Mouse (Mus musculus) embryonic facial prominence, embryonic 12.5 days (tissue): ENCODE measurements around the gene Klhl29. TPM values are rescaled to one million over a fixed set of nuclear protein-coding genes. Genes with fewer than 3 reads are reported as not detected.
A peak's percentile ranks its signal among the peaks of the same experiment; 100 is the strongest.

Experiments
- ATAC-seq: fragments of 200-750 bp; cut with Nextera tagmentation; 2 replicates; pipeline ENCODE4 v1.8.0; 2017; ENCODE audit not compliant: insufficient number of reproducible peaks, insufficient read depth, low FRiP score, low TSS enrichment
- H3K27ac ChIP-seq: fragments of 300-500 bp; sonication (generic); 2 replicates; pipeline ENCODE4 v1.5.1; 2016; ENCODE audit warnings: mild to moderate bottlenecking
- H3K27me3 ChIP-seq: fragments of 300-500 bp; sonication (generic); 2 replicates; pipeline ENCODE4 v1.6.1; 2016; ENCODE audit warnings: mild to moderate bottlenecking, moderate library complexity
- H3K36me3 ChIP-seq: fragments of 300-500 bp; sonication (generic); 2 replicates; pipeline ENCODE4 v1.6.1; 2016; ENCODE audit warnings: mild to moderate bottlenecking
- H3K4me1 ChIP-seq: fragments of 300-500 bp; sonication (generic); 2 replicates; pipeline ENCODE4 v1.6.1; 2016
- H3K4me2 ChIP-seq: fragments of 300-500 bp; sonication (generic); replicated peaks from 2 replicates; pipeline ENCODE4 v1.6.1; 2016; ENCODE audit warnings: mild to moderate bottlenecking, moderate library complexity
- H3K4me3 ChIP-seq: fragments of 300-500 bp; sonication (generic); 2 replicates; pipeline ENCODE4 v1.5.1; 2016; ENCODE audit warnings: mild to moderate bottlenecking
- H3K9ac ChIP-seq: fragments of 300-500 bp; sonication (generic); 2 replicates; pipeline ENCODE4 v1.6.1; 2016; ENCODE audit warnings: mild to moderate bottlenecking, moderate library complexity
- H3K9me3 ChIP-seq: fragments of 300-500 bp; sonication (generic); 2 replicates; pipeline ENCODE4 v1.6.1; 2016; ENCODE audit warnings: mild to moderate bottlenecking, moderate library complexity
- WGBS: fragments of 180-500 bp; shearing (Covaris S2); methylation state at CpG from one replicate; pipeline ENCODE4 v1.1.7; 2016; 5-methylcytosine and 5-hydroxymethylcytosine counted together
- polyA plus RNA-seq: library from polyadenylated mRNA; unstranded; fragments of >200 nt; fragmentation: Nextera tagmentation; extraction: Ambion mirVana; gene quantifications from 2 replicates; pipeline ENCODE4 v1.2.1, GENCODE M21; 2016

The Klhl29 gene
- polyA plus RNA-seq, 1 experiment from 2014 or later, result 2.6 TPM

- 49% methylated on average over 6 of the region's 6 CpGs for WGBS
- peaks cover 23% of the 10 kb centered on the region for H3K4me1 ChIP-seq
- ATAC-seq, result no peak
- H3K4me3 ChIP-seq, result no peak overlapping the region
- H3K27ac ChIP-seq, result no peak overlapping the region
- H3K9me3 ChIP-seq, result no peaks in the 10 kb centered on the region
- H3K36me3 ChIP-seq, result no peaks in the 10 kb centered on the region
- H3K4me2 ChIP-seq, result no peak overlapping the region
- H3K27me3 ChIP-seq, result no peaks in the 10 kb centered on the region
- H3K9ac ChIP-seq, result no peak overlapping the region
Measured at GRCm38 (mm10) chr12:5247505-5247904, 128.0 kb downstream of the Klhl29 start.

- Histone ChIP-seq H3K9ac (no peak overlapping the region), H3K27me3 (no peaks in the 10 kb centered on the region), H3K36me3 (no peaks in the 10 kb centered on the region), H3K9me3 (no peaks in the 10 kb centered on the region), H3K4me1 (peaks cover 23% of the 10 kb centered on the region), H3K27ac (no peak overlapping the region), H3K4me2 (no peak overlapping the region), H3K4me3 (no peak overlapping the region)
- no peak for ATAC-seq
- WGBS, result 84% methylated on average over 15 of the region's 15 CpGs
Measured at GRCm38 (mm10) chr12:5246721-5247341, 128.7 kb downstream of the Klhl29 start.

DNA sequence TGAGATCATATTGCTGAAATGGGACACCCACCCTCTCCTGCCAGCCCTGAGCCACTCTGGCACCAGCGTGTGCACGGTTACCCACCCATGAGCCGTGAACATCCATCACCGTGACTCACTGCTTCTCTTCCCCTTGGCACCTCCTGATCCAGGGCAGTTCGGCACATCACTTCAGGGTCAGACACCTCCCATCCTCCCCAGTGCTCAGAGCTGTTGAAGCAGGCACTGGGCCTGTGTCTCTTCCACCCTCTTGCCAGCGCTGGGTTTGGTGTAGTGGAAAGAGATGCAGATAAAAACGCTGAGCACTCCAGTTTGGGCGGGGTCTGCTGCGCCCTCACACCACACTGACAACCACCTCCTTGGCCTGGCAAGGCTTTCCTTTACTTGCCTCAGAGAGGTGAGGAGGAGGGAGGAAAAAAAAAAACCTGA, 129.3 kb downstream of the Klhl29 start:
- no peaks in the 10 kb centered on the region for H3K27me3 ChIP-seq
- WGBS, result 79% methylated on average over 9 of the region's 9 CpGs
- no peaks in the 10 kb centered on the region for H3K36me3 ChIP-seq
- no peak for ATAC-seq
- H3K9me3 ChIP-seq, result no peaks in the 10 kb centered on the region
- no peak overlapping the region for H3K4me3 ChIP-seq
- H3K27ac ChIP-seq, result no peak overlapping the region
- H3K4me2 ChIP-seq, result no peak overlapping the region
- H3K9ac ChIP-seq, result no peak overlapping the region
- H3K4me1 ChIP-seq, result peaks cover 23% of the 10 kb centered on the region

GRCm38 (mm10) chr12:5245207-5245597, 130.3 kb downstream of the Klhl29 start:
- Histone ChIP-seq H3K27ac (no peak overlapping the region), H3K4me1 (peaks cover 23% of the 10 kb centered on the region)
- ATAC-seq, result no peak

DNA sequence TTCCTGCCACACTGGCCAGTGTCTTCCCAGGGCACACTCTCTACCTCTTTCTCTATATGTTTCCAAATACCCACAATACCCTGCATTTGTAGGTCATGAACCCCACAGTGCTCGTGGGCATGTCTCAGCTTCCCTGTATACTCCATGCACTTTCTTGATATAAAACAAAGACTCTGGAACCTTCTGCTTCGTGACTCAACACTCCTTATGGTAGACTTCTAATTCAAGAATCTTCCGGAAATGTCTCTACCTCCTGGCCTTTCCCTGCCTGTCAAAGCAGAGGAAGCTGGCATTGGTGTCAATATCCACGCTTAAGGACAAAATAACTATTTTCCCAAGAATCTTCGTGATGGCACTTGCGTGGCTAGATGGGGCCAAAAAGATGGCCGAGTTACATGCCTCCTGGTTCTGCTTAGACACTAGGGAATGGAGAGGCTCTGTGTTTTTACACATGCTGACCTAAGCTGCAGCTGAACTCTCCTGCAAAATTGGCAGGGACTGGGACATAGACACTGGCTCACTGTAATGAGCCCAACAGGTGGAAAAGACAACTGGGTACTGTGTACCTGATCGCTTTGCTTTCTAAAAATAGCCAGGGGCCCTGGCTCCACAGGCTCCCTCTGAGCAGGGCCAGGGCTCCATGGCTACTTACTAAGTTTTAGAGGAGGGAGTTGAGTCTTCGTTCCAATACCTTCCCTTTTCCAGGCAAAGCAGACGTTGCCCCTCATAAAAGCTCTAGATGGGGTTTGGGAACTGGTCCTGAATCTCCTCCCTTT, 130.9 kb downstream of the Klhl29 start:
- no peaks in the 10 kb centered on the region for H3K36me3 ChIP-seq
- H3K9ac ChIP-seq, result no peak overlapping the region
- 87% methylated on average over 10 of the region's 10 CpGs for whole genome bisulfite sequencing
- H3K4me1 ChIP-seq, result peaks cover 21% of the 10 kb centered on the region
- H3K4me3 ChIP-seq, result no peak overlapping the region
- no peak for ATAC-seq
- H3K9me3 ChIP-seq, result no peaks in the 10 kb centered on the region
- H3K27ac ChIP-seq, result no peak overlapping the region
- H3K4me2 ChIP-seq, result no peak overlapping the region
- no peaks in the 10 kb centered on the region for H3K27me3 ChIP-seq

More at GRCm38 (mm10) chr12:5245207-5245597, 130.3 kb downstream of the Klhl29 start:
- Histone ChIP-seq H3K4me3 (no peak overlapping the region), H3K4me2 (no peak overlapping the region), H3K36me3 (no peaks in the 10 kb centered on the region), H3K9me3 (no peaks in the 10 kb centered on the region), H3K9ac (no peak overlapping the region; the same call in 1 of the 2 replicates), H3K27me3 (no peaks in the 10 kb centered on the region)
- 59% methylated on average over 4 of the region's 4 CpGs for WGBS

DNA sequence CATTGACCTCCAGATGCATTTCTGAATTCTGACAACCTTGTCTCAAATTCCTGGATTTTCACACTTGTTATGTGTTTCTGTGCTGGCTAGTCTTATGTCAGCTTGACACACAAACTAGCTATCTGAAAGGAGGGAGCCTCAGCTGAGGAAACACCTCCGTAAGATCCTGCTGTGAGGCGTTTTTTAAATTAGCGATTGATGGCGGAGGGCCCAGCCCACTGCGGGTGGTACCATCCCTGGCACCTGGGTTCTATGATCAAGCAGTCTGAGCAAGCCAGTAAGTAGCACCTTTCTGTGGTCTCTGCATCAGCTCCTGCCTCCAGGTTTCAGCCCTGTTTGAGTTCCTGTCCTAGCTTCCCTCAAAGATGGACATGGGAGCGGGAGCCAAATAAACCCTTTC, 131.6 kb downstream of the Klhl29 start:
- Histone ChIP-seq H3K27ac (no peak overlapping the region), H3K9me3 (no peaks in the 10 kb centered on the region), H3K4me1 (peaks cover 27% of the 10 kb centered on the region), H3K27me3 (no peaks in the 10 kb centered on the region), H3K4me3 (no peak overlapping the region), H3K4me2 (no peak overlapping the region), H3K9ac (no peak overlapping the region), H3K36me3 (no peaks in the 10 kb centered on the region)
- WGBS, result 80% methylated on average over 6 of the region's 6 CpGs
- no peak for ATAC-seq

- WGBS, result 53% methylated on average over 4 of the region's 4 CpGs
- Histone ChIP-seq H3K36me3 (no peaks in the 10 kb centered on the region), H3K9ac (no peak overlapping the region), H3K27me3 (no peaks in the 10 kb centered on the region), H3K9me3 (no peaks in the 10 kb centered on the region), H3K4me2 (no peak overlapping the region), H3K4me3 (no peak overlapping the region), H3K4me1 (peaks cover 31% of the 10 kb centered on the region), H3K27ac (no peak overlapping the region)
- no peak for ATAC-seq
Measured at GRCm38 (mm10) chr12:5243449-5243848, 132.0 kb downstream of the Klhl29 start.

DNA sequence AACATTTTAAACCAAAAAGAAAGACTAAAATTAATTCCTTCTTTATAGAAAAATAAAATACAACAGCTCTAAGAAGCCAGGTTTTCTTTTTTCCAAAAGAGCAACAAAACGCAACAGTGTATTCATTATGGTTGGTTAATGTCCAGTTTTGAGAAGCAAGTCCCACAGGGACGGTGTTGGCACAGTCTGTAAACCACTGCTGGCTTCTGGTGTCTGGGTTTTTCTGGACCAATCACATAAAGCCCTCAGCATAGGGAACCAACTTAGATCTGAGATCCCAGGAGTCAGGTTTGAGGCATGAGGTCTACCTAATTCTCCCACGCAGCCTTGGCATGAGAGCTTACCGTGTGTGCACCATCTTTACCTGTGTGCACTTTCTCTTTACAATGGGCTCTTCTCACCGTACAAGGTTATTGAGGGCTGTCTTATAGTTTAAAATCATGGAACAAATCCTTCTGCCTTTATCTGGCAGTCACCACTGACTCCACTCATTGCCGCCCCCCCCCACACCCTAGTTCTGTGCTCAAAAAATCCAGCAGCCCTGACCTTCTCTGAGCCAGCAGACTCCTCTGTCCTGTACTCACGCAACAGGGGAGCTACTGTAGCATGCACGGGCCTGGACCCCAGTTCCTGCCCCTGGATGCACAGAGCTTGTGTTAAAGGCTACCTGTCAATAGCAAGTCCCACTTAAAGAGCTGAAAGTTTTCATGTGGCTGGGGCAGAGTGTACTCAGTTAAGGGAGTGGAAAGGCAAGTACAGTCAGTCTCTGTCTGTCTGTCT, 132.7 kb downstream of the Klhl29 start:
- no peaks in the 10 kb centered on the region for H3K36me3 ChIP-seq
- H3K4me1 ChIP-seq, result peaks cover 31% of the 10 kb centered on the region
- no peak overlapping the region for H3K4me2 ChIP-seq
- no peak overlapping the region for H3K4me3 ChIP-seq
- ATAC-seq, result no peak
- H3K9ac ChIP-seq, result no peak overlapping the region
- no peak overlapping the region for H3K27ac ChIP-seq
- 80% methylated on average over 8 of the region's 8 CpGs for WGBS
- no peaks in the 10 kb centered on the region for H3K27me3 ChIP-seq
- no peaks in the 10 kb centered on the region for H3K9me3 ChIP-seq

DNA sequence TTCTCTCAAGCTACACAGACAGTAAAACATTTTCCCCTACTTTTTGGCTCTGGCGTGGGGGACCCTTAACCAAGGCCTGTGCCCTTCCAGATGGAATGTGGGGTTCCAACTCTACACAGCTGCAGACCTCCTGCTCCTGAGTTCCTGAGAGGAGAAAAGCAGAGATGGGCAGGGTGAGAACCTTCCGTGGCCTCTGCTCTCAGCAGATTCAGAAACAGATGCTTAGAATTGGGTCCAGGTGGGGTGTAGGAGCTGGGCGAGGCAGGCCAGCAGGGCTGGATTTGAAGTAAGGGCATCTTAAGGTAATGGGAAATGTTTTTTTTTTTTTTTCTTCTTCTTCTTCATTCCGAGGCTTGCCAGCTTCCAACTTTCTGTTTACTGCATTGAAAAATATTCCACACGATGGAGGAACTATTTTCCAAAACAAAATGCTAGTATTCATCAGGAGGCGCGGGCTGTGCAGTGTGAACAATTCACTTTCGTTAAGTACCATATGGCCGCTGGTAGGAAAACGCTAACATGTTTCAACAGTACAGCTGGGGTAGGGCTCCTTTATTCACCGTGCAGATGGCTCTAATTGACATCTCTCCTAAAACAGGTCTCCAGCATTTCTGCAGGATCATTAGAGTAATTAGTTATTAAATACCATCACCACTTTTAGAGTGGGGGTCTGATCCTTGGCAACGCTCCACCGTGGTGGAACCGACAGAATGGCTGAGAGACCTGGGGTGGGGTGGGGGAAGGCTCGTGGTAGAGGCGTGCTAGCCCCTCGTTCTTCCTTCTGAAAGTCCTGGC, 135.8 kb downstream of the Klhl29 start:
- Histone ChIP-seq H3K4me1 (peaks cover 32% of the 10 kb centered on the region), H3K27me3 (no peaks in the 10 kb centered on the region), H3K4me3 (no peak overlapping the region), H3K9ac (no peak overlapping the region), H3K36me3 (no peaks in the 10 kb centered on the region), H3K4me2 (no peak overlapping the region), H3K27ac (no peak overlapping the region), H3K9me3 (no peaks in the 10 kb centered on the region)
- 31% methylated on average over 17 of the region's 17 CpGs for WGBS
- ATAC-seq, result 0 out of 2 replicates have a peak, but pooled peaks have one; percentile 57

GRCm38 (mm10) chr12:5237078-5237477, 138.4 kb downstream of the Klhl29 start:
- no peak overlapping the region for H3K4me2 ChIP-seq
- H3K4me1 ChIP-seq, result peaks cover 27% of the 10 kb centered on the region
- H3K27me3 ChIP-seq, result no peaks in the 10 kb centered on the region
- H3K9ac ChIP-seq, result no peak overlapping the region
- no peaks in the 10 kb centered on the region for H3K9me3 ChIP-seq
- no peak for ATAC-seq
- H3K27ac ChIP-seq, result no peak overlapping the region
- H3K4me3 ChIP-seq, result no peak overlapping the region
- WGBS, result 60% methylated on average over 5 of the region's 5 CpGs
- no peaks in the 10 kb centered on the region for H3K36me3 ChIP-seq

DNA sequence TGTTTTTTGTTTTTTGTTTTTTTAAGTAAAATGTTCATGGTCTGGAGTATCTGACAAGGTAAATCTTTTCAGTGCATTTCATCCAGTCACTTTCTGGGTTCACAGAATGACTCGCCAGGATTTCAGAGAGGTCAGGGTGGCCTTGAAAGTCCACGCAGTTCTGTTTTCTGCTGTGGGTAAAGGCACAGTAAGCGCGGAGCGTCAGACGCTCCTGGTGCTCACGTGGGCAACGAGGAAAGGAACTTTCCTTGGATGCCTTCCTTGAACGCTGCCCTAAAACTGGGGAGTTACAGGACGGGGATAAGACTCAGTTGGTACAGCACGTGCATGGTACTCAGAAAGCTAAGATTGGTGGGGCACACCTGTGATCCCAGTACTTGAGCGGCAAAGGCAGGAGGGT, 139.9 kb downstream of the Klhl29 start:
- ATAC-seq, result no peak
- H3K4me3 ChIP-seq, result no peak overlapping the region
- H3K4me1 ChIP-seq, result peaks cover 25% of the 10 kb centered on the region
- H3K4me2 ChIP-seq, result no peak overlapping the region
- H3K27me3 ChIP-seq, result no peaks in the 10 kb centered on the region
- 89% methylated on average over 12 of the region's 12 CpGs for WGBS
- H3K9me3 ChIP-seq, result no peaks in the 10 kb centered on the region
- no peak overlapping the region for H3K9ac ChIP-seq
- H3K27ac ChIP-seq, result no peak overlapping the region
- H3K36me3 ChIP-seq, result no peaks in the 10 kb centered on the region
